Mouse (Mus musculus) heart, postnatal 0 days (tissue): ENCODE results near the gene Akr1c19.

Experiments
- CTCF ChIP-seq: IDR thresholded peaks from 2 replicates; pipeline ENCODE4 v1.5.1; 2016; ENCODE audit warnings: antibody characterized with exemption, control low read depth, low read depth
- EP300 ChIP-seq: IDR thresholded peaks from 2 replicates; pipeline ENCODE4 v1.6.1; 2016; ENCODE audit warnings: antibody characterized with exemption, low read depth

GRCm38 (mm10) chr13:4233135-4233534 is 4.6 kb downstream of the Akr1c19 start:
- TF ChIP-seq CTCF (no peak), EP300 (no peak)
